Mouse (Mus musculus): ENCODE measurements at regions not wholly inside any gene's neighbourhood (a gene's known extent, or its start where the extent isn't known, plus 50 kb on each side); places are given as distances from the start of the nearest gene placed in this dataset.

GRCm38 (mm10) chr3:144123361-144124072 lies 81.5 kb downstream of the Lmo4 start:
- Histone ChIP-seq H3K9me3 (replicated peaks; ENCODE audit: insufficient read depth, low read length) (no peaks in the 10 kb centered on the region), H3K27ac (ENCODE audit: control insufficient read depth, low read depth, low read length) (no peak overlapping the region), H3K9ac (ENCODE audit: control insufficient read depth, low read depth, low read length, poor library complexity, severe bottlenecking) (no peak overlapping the region), H3K79me2 (ENCODE audit: control insufficient read depth, insufficient read depth, low read length, poor library complexity) (no peaks in the 10 kb centered on the region), H3K27me3 (ENCODE audit: control insufficient read depth in 1 of 2, insufficient read depth in 2 of 2, low read length in 2 of 2) (no peaks in the 10 kb centered on the region; a peak in 1 of 4 replicates), H3K4me3 (ENCODE audit: control insufficient read depth in 1 of 2, insufficient read depth in 1 of 2, low read depth in 2 of 2, low read length in 2 of 2) (no peak overlapping the region), H3K36me3 (ENCODE audit: control insufficient read depth in 1 of 2, insufficient read depth in 2 of 2, low read length in 2 of 2) (no peaks in the 10 kb centered on the region), H3K4me1 (ENCODE audit: control insufficient read depth in 1 of 2, insufficient read depth in 2 of 2, low read length in 2 of 2) (no peaks in the 10 kb centered on the region)
- no peak for DNase-seq (ENCODE audit: low read depth, low spot score)
- no peak for TF ChIP-seq RCOR1 (IDR thresholded peaks at IDR 0.05; ENCODE audit: low read depth, low read length)
- TF ChIP-seq MEF2A (IDR thresholded peaks at IDR 0.05; ENCODE audit: extremely low read depth, insufficient replicate concordance, low read depth, low read length, poor library complexity, severe bottlenecking), result no peak
- no peak for TF ChIP-seq CTCF (IDR thresholded peaks at IDR 0.05 in 2 of 3, conservative IDR thresholded peaks at IDR 0.05 in 1 of 3; ENCODE audit: control insufficient read depth in 1 of 3, insufficient read depth in 1 of 3, low read depth in 2 of 3, low read length in 3 of 3, poor library complexity in 1 of 3, severe bottlenecking in 1 of 3)
- TF ChIP-seq MYB (IDR thresholded peaks at IDR 0.05; ENCODE audit: low read depth, low read length), result no peak
- TF ChIP-seq MYC (IDR thresholded peaks at IDR 0.05; ENCODE audit: low read depth, low read length), result no peak
- no peak for TF ChIP-seq GABPA (IDR thresholded peaks at IDR 0.05; ENCODE audit: low read depth, low read length)
- no peak for TF ChIP-seq MAZ (IDR thresholded peaks at IDR 0.05; ENCODE audit: low read depth, low read length)
- TF ChIP-seq NRF1 (IDR thresholded peaks at IDR 0.05; ENCODE audit: insufficient read depth, low read depth, low read length, poor library complexity, severe bottlenecking), result no peak

DNA sequence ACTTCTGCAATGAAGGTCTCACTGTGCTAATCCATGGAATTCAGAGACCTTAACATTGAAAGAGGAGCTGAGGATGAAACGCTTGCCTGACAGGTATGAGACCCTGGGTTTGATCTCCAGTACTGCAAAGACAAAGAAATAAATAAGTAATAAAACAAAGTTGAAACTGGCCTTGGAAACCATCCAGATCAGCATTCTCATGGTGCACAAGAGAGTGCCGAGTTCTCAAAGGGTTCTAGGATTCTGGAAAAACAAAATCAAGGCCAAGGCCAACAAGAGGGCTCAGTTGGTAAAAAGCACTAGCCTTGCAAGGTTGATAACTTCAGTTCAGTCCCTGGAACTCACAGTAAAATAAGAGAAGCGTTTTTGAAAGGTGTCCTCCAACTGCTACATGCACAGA lies 85.9 kb downstream of the Lmo4 start:
- H3K9ac ChIP-seq (ENCODE audit: control insufficient read depth, low read depth, low read length, poor library complexity, severe bottlenecking), result no peak overlapping the region
- TF ChIP-seq USF1 (IDR thresholded peaks at IDR 0.05; ENCODE audit: low read depth, low read length) (no peak), SMC3 (IDR thresholded peaks at IDR 0.05; ENCODE audit: low read depth, low read length) (no peak), MAX (IDR thresholded peaks at IDR 0.05; ENCODE audit: low read length) (no peak), HCFC1 (IDR thresholded peaks at IDR 0.05; ENCODE audit: low read depth, low read length) (no peak), E2F4 (IDR thresholded peaks at IDR 0.05; ENCODE audit: borderline replicate concordance, low read depth, low read length) (no peak), ZC3H11A (IDR thresholded peaks at IDR 0.05; ENCODE audit: low read depth, low read length) (no peak), KAT2A (conservative IDR thresholded peaks at IDR 0.05; ENCODE audit: low read depth, low read length) (no peak), TBP (IDR thresholded peaks at IDR 0.05; ENCODE audit: low read depth, low read length) (no peak), POLR2AphosphoS2 (IDR thresholded peaks at IDR 0.05; ENCODE audit: low read length) (no peak), CTCF (IDR thresholded peaks at IDR 0.05 in 2 of 3, conservative IDR thresholded peaks at IDR 0.05 in 1 of 3; ENCODE audit: control insufficient read depth in 1 of 3, insufficient read depth in 1 of 3, low read depth in 2 of 3, low read length in 3 of 3, poor library complexity in 1 of 3, severe bottlenecking in 1 of 3) (no peak)
- H3K4me3 ChIP-seq (ENCODE audit: control insufficient read depth in 1 of 2, insufficient read depth in 1 of 2, low read depth in 2 of 2, low read length in 2 of 2), result no peak overlapping the region
- no peaks in the 10 kb centered on the region; a peak in 1 of 4 replicates for H3K27me3 ChIP-seq (ENCODE audit: control insufficient read depth in 1 of 2, insufficient read depth in 2 of 2, low read length in 2 of 2)
- no peaks in the 10 kb centered on the region for H3K9me3 ChIP-seq (replicated peaks; ENCODE audit: insufficient read depth, low read length)
- no peaks in the 10 kb centered on the region for H3K4me1 ChIP-seq (ENCODE audit: control insufficient read depth in 1 of 2, insufficient read depth in 2 of 2, low read length in 2 of 2)
- H3K27ac ChIP-seq (ENCODE audit: control insufficient read depth, low read depth, low read length), result no peak overlapping the region
- H3K79me2 ChIP-seq (ENCODE audit: control insufficient read depth, insufficient read depth, low read length, poor library complexity), result no peaks in the 10 kb centered on the region
- no peaks in the 10 kb centered on the region for H3K36me3 ChIP-seq (ENCODE audit: control insufficient read depth in 1 of 2, insufficient read depth in 2 of 2, low read length in 2 of 2)
- no peak for DNase-seq (ENCODE audit: low read depth, low spot score)
